Mouse (Mus musculus) kidney, postnatal 4 days (tissue): ENCODE data around the gene Trpm3.
"Not testable (repeated sequence)": the region's sequence is repeated elsewhere in the genome, so short reads cannot be mapped to it uniquely, and the experiment has no call there.

Source experiments
- DNase-seq, 2 experiments: peaks; one replicate each; pipeline ENCODE4 v3.0.0; 2021; ENCODE audit warnings: mixed read lengths in 2 of 2

Gene Trpm3

GRCm38 (mm10) chr19:22994531-22994930 is 855.7 kb downstream of the Trpm3 start:
- DNase-seq = no peak

DNA sequence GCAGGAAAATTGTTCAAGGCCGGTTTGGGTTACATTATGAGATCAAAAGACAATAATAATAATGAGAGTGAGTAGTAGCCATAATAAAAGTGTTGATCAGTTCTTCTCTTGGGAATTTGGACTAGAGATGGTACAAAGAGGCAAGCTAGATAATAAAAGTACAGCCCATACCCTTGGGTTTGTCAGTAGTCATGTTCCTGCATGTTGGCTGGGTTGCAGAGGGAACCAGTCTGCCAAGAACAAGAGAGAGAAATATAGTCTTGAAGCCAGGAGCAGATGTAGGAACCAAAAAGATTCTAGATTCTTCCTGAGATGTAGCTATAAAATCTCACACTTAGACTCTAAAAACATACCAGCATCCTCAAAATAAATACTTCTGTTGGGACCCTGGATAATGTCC is 861.4 kb downstream of the Trpm3 start:
- no peak for DNase-seq

GRCm38 (mm10) chr19:23003861-23004260 is 865.0 kb downstream of the Trpm3 start:
- DNase-seq = no peak

- DNase-seq = no peak
These were observed 867.0 kb downstream of the Trpm3 start for GRCm38 (mm10) chr19:23005851-23006250.

DNA sequence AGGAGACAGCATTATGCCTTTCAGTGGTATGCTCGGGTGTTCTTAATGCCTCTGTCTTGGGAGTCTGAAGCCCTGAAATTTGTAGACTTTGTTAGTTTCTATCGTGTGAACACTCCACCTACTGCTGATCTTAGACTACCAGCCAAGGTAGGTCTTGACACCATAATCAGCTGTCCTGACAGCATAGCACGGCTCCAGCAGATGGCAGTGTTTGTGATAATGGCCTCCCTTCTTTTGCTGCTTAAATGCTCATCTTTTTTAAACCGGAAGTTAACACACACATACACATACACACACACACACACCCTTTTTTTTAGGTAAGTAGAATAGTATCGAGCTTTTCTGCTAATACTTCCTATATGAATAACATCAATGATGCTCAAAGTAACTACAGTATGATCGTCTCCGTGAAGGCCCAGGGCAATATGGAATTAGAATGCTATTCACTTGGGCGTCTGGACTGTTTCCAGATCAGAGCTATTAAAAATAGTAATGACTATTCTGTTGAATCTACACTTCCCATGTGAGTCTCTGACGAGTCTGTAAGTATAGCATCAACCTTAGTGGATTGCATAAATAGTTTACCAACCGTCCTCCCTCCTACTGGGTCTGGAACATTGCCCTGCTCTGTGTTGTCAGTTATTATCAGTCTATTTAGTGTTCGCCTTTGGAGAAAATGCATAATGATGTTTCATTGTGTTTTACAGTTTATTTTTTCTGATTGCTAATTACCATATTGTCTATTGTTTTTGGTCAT is 867.8 kb downstream of the Trpm3 start:
- peak; percentile 68 to 72 for DNase-seq

GRCm38 (mm10) chr19:23013695-23014094 is 874.8 kb downstream of the Trpm3 start:
- DNase-seq = no peak

GRCm38 (mm10) chr19:23015516-23015915 is 876.7 kb downstream of the Trpm3 start:
- peak; percentile 59 to 67 for DNase-seq

GRCm38 (mm10) chr19:23018186-23018727 is 879.4 kb downstream of the Trpm3 start:
- DNase-seq = no peak

DNA sequence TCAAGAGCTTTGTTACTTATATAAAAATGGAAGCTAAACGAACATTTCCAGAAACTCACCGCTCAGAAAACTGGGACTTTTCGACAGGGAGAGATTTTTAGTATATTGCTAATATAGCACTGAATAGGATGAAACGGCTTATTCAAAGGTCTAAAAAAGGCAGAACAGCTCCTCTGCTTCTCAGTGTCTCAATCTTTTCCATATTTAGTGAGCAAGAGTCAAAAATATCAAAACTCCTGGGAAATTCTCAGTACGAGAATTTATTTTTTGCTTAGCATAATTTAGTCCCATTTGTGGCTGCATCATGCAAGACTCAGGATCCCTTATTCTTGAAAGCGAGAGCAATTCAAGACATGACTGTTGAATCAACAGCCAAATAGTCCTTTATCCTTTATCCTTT is 884.1 kb downstream of the Trpm3 start:
- DNase-seq = no peak

DNA sequence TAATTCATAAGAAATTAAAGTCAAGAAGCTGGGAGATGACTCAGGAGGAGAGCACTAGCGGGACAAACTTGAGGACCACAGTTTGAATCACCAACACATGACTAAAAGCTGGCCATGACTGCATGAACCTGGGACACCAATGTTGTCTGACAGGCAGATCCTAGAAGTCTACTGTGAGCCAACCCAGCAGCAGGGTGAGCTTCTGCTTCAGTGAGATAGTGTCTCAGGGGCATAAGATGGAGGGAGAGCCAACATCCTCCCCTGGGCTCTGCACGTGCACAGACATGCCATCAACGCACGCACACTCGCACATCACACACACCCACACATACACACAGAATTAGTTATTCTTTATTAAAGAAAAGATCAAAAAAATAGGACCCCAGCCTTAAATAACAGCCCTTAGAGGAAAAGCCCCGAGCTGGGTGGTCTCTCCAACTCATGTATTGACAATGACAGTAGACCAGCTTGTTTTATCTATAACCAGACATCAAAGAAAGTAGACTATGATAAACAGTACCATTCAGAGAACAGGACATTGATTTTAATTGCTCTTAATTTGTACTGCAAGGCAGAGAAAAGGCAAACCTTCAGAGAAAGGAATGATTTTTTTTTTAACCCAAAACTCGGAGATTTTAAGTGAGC is 884.6 kb downstream of the Trpm3 start:
- no peak for DNase-seq

- DNase-seq = no peak
These were observed 886.0 kb downstream of the Trpm3 start for GRCm38 (mm10) chr19:23024821-23025220.

DNA sequence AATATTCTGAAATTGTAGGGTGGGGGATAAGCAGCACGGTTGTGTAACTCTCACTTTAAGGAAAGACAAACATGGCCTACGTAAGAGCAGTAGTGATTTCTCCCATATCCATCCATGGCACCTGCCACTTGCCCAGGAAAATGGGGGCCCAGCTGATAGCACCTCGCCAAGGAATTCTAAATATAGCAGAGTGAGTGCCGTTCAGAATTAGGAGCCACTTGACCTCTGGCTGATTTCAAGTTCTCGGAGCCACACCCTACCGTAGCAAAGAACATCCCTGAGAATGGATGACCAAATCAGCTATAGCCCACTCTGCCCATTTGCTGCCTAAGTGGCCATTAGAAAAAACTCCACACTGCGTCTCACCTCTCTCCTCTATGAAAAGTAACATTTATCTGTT is 887.6 kb downstream of the Trpm3 start:
- DNase-seq = no peak

- DNase-seq = no peak
These were observed 889.4 kb downstream of the Trpm3 start for GRCm38 (mm10) chr19:23028283-23028682.

DNA sequence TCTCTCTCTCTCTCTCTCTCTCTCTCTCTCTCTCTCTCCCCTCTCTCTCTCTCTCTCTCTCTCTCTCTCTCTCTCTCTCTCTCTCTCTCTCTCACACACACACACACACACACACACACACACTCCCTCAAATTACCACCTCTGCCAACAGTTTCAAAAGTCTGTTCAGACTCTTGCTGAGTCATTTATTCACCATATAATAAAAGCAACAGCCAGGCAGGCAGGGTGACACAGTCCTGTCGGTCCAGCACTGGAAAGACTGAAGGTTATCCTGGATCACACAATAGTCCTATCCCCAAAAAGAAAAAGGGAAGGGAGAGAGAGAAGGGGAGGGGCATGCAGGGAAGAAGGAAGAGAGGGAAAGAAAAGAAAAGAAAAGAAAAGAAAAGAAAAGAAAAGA is 894.5 kb downstream of the Trpm3 start:
- DNase-seq = not testable (repeated sequence)

GRCm38 (mm10) chr19:23034117-23034516 is 895.3 kb downstream of the Trpm3 start:
- no peak for DNase-seq

DNA sequence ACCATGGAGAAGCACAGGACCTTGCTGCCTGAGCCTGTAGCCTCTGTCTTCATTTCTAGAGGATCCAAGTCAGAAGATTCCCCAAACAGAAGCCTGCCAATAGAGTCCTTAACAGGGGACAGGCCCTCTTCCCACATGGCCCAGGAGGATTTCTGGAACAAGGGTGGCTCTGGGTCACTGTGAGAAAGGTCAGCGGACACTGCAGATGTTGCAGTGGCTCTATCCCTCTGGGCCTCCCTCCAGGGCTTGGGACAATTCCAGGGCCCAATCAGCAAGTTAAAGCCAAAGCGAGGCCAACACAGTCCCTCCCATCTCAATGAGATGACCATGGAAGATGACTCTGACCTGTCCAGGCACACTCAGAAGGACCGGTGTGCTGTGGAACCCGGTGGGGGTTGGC is 896.1 kb downstream of the Trpm3 start:
- DNase-seq = peak; percentile 39 to 64

DNA sequence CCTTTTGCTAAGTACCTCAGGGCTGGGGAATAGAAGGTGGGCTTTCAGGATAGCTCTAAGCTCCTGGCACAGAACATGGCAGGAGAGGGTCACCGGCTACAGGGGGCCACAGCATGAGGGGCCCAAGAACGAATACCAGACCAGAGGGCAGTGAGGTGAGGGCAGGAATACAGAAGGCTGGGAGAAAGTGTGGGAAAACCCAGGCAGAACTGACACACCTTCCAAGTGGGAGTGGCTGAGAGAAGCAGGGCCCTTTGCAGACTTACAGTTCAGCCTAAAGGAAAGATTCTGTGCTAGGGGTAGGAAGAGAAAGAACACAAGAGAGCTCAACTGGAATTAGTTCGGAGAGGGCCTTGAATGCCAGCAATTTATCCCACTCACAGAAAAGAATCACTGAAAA is 896.9 kb downstream of the Trpm3 start:
- no peak for DNase-seq

GRCm38 (mm10) chr19:23036782-23037477 is 898.1 kb downstream of the Trpm3 start:
- no peak for DNase-seq

- DNase-seq = no peak
These were observed 898.7 kb downstream of the Trpm3 start for GRCm38 (mm10) chr19:23037499-23037898.

- DNase-seq = peak in 1 of 2 experiments; percentile 16
These were observed 899.5 kb downstream of the Trpm3 start for GRCm38 (mm10) chr19:23038321-23038720.

GRCm38 (mm10) chr19:23041483-23042167 is 902.8 kb downstream of the Trpm3 start:
- no peak for DNase-seq

DNA sequence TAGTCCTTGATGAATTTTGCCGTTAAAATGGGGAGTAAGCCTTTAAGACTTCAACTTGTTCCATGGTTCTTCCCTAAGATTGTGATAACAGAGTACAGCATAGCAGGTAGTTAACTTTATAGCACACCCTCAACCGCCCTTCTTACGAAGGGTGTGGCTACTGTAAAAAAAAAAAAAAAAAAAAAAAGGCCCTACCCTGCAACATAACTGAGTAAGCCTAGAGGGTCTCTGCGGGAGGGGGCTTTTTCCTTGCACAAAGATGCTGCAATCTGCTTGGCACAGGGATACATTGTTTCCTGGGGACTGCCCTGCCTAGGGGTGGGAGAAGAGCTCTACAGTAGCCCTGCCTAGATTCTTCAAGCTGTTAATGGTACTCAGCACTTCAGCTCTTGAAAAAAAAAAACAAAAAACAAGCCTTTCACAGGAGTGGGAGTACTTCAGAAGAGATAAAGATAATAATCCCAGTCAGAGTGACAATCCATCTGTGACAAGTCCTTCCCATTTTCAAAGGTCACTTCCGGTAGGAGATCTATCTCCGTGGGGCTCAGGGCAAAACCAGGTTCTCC is 903.4 kb downstream of the Trpm3 start:
- DNase-seq = no peak

GRCm38 (mm10) chr19:23043699-23044098 is 904.9 kb downstream of the Trpm3 start:
- no peak for DNase-seq
